Mouse (Mus musculus) ES-CJ7 (cell line): ENCODE measurements around the gene Tspan3.

Experiments used
- DNase-seq: peaks from one replicate; pipeline ENCODE4 v3.0.0; 2011; ENCODE audit warnings: low read depth, low spot score

The Tspan3 gene

GRCm38 (mm10) chr9:56158077-56158476, 7.2 kb downstream of the Tspan3 start:
- no peak for DNase-seq

- DNase-seq, result no peak
Measured at GRCm38 (mm10) chr9:56154572-56154971, 10.7 kb downstream of the Tspan3 start.

- DNase-seq, result no peak
Measured at GRCm38 (mm10) chr9:56152482-56153007, 12.7 kb downstream of the Tspan3 start.

- no peak for DNase-seq
Measured at GRCm38 (mm10) chr9:56151745-56152481, 13.4 kb downstream of the Tspan3 start.

- no peak for DNase-seq
Measured at GRCm38 (mm10) chr9:56146326-56146923, 18.9 kb downstream of the Tspan3 start.

- DNase-seq, result no peak
Measured at GRCm38 (mm10) chr9:56144366-56145003, 20.8 kb downstream of the Tspan3 start.

- DNase-seq, result no peak
Measured at GRCm38 (mm10) chr9:56141776-56142175, 23.5 kb downstream of the Tspan3 start.

- DNase-seq, result no peak
Measured at GRCm38 (mm10) chr9:56135590-56136197, 29.6 kb downstream of the Tspan3 start.

GRCm38 (mm10) chr9:56134614-56135013, 30.7 kb downstream of the Tspan3 start:
- no peak for DNase-seq

GRCm38 (mm10) chr9:56133970-56134369, 31.3 kb downstream of the Tspan3 start:
- DNase-seq, result no peak

- no peak for DNase-seq
Measured at GRCm38 (mm10) chr9:56131813-56132525, 33.3 kb downstream of the Tspan3 start.

GRCm38 (mm10) chr9:56130536-56130935, 34.7 kb downstream of the Tspan3 start:
- no peak for DNase-seq

- DNase-seq, result no peak
Measured at GRCm38 (mm10) chr9:56129951-56130350, 35.3 kb downstream of the Tspan3 start.

GRCm38 (mm10) chr9:56128331-56128730, 36.9 kb downstream of the Tspan3 start:
- no peak for DNase-seq

- DNase-seq, result no peak
Measured at GRCm38 (mm10) chr9:56126453-56127173, 38.7 kb downstream of the Tspan3 start.

- DNase-seq, result peak; percentile 56
Measured at GRCm38 (mm10) chr9:56124561-56124960, 40.7 kb downstream of the Tspan3 start.

- DNase-seq, result no peak
Measured at GRCm38 (mm10) chr9:56123613-56124012, 41.7 kb downstream of the Tspan3 start.

GRCm38 (mm10) chr9:56122973-56123372, 42.3 kb downstream of the Tspan3 start:
- DNase-seq, result no peak

GRCm38 (mm10) chr9:56121097-56121496, 44.2 kb downstream of the Tspan3 start:
- peak; percentile 87 for DNase-seq

GRCm38 (mm10) chr9:56119651-56120050, 45.6 kb downstream of the Tspan3 start:
- no peak for DNase-seq

GRCm38 (mm10) chr9:56118582-56118981, 46.7 kb downstream of the Tspan3 start:
- peak; percentile 89 for DNase-seq
